Mouse (Mus musculus): ENCODE results near the gene Tmem189.

The Tmem189 gene

DNA sequence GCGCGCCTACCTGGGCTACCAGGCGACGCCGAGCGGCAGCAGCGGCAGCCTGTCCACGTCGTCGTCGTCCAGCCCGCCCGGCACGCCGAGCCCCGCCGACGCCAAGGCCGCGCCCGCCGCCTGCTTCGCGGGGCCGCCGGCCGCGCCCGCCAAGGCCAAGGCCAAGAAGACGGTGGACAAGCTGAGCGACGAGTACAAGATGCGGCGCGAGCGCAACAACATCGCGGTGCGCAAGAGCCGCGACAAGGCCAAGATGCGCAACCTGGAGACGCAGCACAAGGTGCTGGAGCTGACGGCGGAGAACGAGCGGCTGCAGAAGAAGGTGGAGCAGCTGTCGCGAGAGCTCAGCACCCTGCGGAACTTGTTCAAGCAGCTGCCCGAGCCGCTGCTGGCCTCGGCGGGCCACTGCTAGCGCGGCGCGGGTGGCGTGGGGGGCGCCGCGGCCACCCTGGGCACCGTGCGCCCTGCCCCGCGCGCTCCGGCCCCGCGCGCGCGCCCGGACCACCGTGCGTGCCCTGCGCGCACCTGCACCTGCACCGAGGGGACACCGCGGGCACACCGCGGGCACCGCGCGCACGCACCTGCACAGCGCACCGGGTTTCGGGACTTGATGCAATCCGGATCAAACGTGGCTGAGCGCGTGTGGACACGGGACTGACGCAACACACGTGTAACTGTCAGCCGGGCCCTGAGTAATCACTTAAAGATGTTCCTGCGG, at the start of gene Tmem189:
Gene Tmem189, minus strand, starts transcription at position 322 of the 718 bp plus-strand sequence.
- DNase-seq = peak; percentile 76

DNA sequence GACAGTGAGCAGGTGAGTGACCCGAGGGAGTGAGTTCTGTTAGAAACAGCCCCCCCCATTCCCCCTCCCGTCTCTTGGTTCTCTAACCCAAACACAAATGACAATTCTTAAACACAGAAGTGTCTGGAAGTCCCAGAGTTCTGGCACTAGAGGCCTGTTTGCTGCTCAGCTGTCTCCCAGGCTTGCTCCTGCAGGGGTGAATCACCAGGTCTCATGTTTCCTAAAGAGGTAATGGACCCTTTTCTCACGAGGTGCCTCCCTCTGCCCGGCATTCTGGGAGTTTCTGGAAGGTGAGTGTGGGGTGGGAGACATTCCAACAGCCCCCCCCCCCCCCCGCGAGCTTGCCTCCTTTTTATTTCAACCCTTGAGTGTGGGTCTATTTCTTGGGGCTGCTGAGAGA, 49.4 kb upstream of the Tmem189 start:
- DNase-seq = no peak

DNA sequence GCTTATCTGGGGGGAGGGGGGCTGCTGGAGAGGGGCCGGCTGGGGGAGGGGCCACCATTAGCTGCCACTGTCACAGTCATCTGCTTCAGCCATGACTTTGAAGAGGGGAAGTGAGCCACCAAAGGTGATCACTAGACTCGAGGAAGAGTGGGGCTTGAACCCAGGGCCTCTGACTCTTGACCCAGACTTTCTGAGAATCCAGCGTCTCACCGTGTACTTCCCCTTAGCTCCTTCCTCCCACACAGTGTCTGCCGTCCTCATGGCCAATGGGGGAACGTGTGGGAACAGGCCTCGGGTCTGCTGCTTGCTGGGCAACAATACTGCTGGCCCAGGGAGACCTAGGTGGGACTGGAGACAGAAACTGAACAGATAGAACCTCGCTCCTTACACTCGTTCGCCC, 45.2 kb upstream of the Tmem189 start:
- no peak for DNase-seq

DNA sequence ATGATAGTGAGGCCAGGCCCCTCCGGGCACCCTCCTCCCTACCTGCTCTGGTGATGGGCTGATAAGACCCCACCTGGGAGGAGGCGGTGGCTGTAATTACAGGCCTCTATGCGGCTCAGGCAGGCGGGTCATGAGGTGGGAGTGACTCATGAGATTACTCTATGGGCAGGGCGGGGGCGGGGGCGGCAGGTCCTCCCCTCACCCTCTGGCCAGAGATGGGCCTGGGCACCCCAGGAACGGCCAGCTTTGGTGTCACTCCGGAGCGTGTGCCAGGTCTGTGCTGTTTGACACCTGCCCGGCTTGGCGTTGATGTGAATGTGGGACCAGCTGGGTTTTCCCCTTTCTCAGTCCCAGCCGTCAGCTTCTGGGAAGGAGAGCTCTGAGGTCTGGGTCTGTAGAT, 41.5 kb upstream of the Tmem189 start:
- DNase-seq = no peak

DNA sequence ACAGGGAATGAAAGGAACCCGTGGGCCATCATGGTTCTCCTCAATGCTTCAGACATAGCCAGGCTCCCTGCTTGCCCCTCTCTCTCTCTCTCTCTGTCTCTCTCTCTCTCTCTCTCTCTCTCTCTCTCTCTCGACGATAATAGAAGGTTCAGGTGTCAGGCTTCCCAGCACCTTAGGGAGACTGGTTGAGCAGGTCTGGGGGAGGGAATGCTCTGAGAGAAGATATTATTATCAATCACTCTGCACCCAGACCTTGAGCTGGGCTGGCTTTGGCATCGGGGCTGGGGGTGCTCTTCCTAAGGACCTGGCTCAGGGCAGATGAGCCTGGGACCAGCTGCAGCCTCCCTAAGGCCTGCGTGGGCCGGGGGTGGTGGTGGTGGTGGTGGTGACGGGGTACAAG, 40.4 kb upstream of the Tmem189 start:
- no peak for DNase-seq

DNA sequence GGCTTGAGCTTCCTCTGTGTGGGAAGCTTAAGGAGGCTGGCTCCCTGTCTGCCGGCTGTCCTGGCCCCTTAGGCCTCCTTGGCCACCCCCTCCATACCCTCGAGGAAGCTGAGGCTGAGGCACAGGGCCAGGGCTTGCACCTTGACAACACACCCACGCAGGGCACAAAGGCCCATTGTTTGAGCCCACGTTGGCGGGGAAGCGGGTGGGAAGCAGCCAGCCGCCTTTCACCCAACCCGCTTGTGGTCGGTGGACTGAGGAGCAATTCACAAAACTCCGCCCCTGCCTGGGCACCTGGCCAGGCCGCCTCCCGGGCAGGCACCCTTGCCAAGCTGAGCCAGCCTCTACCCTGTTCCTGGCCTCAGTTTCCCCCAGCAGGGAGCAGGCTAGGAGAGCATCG, 37.5 kb upstream of the Tmem189 start:
- DNase-seq = no peak

DNA sequence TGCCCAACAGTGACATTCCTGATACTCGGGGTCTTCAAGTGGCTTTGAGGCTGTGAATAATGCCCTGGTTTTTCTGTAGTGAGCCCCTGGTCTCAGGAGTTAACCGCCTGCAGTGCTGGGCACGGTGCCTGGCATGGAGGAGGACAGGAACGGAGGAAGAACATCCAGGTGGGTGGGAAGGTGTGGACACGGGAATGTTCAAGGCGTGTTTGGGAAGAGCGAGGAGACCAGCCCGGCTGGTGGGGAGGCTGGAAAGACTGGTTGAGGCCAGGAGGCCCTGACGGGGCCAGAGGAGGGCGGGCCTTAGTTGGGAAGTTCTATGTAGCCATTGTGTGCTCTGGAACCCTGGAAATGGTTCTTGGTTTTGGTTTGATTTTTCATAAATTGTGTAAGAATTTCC, 36.3 kb upstream of the Tmem189 start:
- no peak for DNase-seq

DNA sequence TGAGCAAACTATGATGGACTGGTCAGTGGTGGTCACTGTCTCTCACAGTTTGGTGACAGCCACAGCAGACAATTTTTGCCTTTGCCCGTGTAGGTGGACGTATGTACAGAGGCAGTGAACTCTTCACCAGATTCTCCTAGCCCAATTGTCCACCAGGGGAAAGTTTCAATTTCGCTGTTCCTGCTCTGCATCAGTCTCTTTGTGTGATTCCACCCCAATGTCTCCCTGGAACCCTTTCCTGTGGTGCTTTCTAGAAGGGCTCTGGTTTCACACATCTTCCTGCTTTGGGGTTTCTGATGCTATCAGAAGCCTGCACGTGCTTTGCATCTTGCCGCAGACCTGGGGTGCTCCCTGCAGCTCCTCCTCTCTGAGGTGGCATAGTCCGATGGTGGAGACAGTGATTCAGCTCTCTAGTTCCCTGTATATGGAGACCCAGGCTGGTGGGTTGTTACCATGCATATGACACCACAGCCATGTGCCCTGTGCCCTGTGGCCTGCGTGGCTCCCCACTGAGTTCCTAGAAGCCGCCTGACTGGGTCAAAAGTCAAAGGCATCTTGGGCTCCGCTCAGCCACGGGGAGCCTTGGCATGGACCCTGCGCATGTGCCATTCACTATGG, 34.1 kb upstream of the Tmem189 start:
- peak; percentile 47 for DNase-seq

DNA sequence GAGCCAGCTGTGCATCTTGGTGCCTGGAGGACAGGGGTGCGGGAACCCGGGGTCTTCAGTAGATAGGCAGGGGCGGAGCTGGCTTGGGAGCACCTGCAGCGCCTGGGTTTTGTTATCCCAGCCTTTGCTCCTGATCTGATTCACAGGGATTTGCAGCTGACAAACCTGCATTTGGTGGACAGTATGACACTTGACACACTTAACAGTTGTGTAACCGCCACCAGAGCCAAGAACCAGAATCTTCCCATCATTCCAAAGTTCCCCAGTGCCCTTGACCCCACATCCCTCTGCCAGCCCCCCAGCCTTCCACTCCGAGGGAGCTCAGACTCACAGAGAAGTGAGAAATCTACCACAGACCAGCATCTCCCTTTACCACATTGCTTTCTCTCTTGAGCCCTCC, 32.9 kb upstream of the Tmem189 start:
- no peak for DNase-seq

DNA sequence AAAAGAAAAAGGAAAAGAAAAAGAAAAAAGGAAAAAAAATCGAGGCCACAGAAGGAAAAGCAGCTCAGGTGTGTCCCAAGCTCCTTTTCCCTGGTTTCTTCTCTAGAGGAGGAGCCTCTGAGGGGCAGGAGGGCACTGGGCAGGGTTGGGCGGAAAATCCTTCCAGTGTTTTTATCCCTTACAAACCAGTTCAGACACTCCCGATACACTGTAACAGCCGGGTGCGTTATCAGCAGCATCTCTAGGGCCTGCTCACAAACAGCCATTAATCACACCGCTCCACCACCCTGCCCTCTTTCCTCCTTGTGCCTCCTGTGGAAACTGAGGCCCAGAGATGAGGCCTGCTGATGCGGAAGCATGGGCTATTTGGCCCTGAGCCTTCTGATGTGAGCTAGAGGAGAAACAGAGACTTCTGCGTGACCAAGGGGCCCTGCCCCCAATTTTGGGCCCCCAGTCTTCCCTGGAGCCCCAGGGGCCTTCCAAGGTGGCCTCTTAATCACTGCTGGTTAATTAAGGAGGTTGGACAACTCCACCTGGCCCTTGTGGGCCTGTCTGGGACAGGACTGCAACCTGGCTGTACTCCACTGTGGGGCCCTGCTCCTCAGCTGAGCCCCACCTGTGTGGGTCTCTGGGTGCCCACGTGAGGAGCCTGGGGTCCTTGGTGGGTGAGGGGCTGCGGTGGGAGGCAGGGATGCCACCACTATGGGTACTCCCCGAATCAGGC, 31.7 kb upstream of the Tmem189 start:
- DNase-seq = no peak

DNA sequence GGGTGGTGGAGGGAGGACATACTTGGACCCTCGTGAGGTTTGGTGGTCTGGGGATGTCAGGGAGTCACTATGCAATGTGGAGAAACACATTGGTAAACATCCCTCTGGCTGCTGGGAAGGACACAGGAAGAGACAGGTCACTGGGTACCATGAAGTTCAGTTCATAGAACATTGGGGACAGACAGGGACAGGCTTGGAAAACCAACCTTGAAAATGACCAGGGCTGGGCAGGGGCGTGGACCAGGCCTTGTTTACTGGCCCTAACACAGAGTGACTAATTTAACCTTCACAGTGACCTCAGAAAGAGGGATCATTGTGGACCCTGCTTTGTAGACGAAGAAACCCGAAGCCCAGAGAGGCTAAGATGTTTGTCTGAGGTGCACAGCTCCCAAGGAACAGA, 29.9 kb upstream of the Tmem189 start:
- DNase-seq = no peak

DNA sequence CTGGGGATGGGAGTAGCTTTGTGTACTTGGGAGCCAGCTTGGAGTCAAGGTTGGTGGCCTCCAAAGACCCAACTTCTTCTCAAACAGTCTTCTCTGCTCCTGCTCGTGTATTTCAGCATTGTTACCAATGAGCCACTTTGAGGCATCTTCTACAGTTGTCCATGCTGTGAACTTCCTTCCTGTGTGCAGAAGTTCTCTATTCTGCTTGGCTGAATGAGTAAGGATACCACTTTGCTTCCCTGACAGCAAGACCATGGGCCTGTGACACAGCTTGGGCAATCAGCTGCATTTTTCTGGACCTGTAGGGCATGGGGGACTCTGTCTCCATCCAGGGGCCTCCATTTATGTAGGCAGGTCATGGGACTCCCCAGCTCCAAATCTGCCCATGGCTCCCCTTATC, 27.6 kb upstream of the Tmem189 start:
- no peak for DNase-seq

DNA sequence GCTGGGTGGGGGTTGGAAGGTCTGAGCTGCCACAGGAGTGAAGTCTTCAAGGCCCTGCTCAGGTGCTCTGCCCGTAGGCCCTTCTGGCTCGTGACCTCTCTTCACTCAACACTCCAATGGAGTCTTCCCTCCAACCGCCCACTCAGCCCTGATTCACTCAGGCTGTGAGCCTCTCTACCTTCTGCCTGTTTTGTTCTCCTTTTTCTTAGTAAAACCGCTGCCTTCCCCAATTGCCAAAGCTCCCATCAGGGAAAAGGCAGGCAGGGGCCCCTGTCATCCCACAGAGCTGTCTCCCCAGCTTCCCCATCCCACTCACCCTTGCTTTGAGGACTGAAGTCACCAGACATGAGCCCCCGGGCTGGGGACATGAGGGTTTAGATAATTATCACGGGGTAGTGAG, 25.4 kb upstream of the Tmem189 start:
- no peak for DNase-seq

DNA sequence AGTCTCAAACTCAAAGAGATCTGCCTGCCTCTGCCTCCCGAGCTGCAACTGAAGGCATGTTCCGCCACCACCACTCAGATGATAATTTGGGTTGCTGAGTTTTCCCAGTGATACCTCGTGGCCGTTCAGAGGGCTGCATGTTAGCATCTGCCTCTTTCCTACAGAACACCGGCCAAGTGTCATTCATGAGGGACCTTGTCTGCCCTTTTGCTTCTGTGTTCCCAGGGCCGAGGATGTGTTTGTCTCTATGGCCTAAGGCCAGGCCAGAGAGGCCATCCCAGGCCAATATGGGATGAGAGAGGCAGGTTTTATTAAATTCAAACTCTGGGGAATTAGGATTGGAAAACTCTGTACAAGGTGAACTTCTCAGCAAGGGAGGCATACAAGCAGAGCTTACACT, 24.7 kb upstream of the Tmem189 start:
- no peak for DNase-seq

DNA sequence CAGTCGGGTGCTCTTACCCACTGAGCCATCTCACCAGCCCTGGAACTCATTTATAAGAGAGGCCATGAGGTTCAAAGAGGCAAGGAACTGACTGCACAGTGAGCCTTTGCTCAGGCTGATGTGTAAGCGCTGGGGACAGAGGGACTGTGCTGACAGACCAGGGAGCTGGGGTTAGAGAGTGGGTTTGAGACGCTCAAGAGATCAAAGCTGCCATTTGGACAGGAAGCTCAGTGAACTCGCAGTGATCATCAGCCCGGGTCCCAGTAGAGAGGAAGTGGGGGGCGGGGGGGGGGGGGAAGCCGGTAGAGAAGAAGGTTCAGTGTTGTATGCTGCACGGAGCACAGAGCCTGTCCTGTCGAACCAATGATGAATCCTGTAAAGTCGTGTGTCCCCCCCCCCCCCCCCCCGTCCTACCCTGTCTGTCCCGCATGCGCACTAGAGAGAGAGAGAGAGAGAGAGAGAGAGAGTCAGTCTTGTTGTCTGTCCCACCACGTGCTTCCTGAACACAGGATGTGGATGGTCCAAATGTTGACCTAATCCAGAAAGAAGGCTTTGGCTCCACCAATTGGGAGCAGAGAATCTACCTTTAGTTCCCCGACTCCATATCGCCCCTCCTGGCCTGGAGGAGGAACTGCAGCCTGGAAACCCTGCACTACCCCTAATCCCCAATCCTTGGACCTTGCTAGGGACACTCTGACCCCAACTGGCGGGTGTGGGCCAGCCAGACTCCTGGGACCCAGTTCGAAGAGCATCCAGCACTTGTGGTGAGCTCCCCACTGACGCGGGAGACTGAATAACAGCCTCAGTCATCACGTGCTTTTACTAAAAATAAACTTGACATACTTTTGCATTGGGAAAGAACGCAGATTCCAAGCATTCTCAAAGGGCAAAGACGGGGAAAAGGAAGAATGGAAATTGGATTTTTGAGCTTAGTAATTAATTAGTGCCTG, 23.5 kb upstream of the Tmem189 start:
- peak; percentile 50 for DNase-seq

DNA sequence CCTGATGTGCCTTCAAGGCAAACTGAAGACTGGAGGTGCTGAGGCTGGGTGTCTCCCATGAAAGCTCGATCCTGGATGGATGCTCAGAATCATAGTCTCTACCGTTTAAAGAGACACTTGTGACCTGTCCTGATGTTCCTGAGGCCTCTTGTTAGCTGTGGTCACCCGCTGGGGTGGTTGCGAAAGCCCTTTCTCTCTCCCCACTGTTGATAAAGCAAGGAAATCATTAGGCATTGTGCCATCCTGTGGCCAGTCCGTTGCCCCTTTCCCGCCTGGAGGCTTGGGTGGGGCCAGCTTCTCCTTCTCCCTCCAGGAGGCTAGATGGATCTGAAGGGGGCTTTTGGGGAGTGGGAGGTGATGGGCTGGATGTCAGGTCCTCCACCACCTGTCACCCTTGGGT, 21.0 kb upstream of the Tmem189 start:
- DNase-seq = no peak

DNA sequence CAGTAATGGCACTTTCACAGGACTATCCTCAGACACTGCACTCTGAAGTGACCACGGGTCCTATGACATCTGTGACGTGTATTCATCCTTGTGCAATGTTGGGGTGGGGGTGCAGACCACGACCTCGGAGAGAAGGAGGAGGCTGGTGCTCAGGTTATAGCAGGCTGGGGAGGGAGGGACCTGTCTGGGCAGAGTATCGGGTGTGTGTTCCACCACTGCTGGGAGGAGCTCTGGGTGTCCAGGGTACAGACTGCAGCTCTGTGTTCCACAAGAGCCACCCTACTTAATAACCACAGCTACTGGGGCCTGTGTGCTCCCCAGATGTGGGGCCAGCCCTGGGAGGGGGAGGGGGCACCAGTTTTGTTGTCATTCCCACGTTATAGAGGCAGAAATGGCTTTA, 20.3 kb upstream of the Tmem189 start:
- no peak for DNase-seq

DNA sequence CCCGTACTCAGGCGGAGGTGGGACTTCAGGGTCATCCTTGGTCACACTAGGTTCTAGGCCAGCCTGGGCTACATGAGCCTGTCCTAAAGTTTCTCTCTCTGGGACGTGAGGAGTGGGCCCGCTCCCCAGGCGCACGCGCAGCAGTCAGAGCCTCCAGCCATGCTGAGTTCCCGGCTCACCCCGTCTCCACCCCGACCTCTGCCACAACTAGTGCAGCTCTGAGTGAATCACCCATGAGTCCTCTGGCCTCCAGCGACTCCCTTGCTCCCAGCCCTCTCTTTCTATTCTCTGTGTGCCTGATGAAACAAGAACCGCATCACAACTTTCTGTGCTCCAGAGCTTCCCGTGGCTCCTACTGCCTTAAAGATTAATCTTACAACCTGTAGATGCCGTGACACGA, 18.8 kb upstream of the Tmem189 start:
- no peak for DNase-seq

DNA sequence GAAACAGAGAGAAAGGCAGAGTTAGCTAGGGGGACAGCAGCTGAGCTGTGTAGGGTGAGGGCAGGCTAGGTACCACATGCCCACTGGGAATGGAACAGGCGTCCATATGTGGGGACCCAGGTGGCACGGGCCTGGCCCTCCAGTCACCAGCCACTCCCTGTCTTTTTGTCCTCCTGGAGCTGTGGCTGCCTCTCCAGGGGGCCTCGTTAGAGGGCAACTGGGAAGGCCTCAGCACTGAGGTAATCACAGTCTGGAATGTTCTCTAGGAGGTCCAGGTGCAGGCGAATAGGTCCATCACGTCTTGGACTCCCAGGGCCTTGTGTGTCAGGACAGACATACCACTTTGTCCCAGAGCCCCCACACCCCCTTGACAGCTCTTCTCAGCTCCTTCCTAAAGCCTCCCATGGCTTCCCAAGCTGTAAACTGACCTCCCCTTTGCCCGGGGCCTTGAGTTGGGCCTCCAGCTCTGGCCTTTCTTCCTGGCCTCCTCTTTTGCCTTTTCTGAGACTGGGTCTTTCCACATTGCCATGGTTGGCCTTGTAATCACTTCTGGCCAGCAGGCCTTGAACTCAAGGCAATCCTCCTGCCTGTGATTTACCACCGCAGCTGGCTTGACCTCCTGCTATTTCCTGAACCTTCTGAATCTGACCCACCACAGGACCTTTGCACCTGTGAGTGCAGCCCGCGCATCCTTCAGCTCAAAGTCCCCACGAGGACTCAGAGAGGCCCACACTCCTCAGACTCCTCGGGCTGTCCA, 16.7 kb upstream of the Tmem189 start:
- DNase-seq = no peak

DNA sequence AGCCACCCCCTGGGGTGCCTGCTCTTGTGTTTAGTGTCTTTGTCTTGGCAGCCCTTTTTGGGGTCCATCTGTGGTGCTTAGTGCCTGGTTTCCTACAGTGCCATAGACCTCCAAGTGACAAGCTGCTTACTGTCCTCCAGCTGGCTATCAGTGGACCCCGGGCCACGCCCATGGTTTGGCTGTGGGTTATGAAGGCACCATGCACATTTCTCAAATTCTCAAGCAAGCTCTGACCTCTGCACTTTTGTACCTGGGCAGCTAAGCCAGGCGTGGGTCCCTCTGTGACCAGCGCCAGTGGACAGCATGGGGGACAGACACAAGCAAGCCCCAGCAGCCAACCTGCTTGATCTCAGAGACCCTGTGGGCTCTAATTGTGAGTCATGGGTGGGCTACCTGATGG, 14.8 kb upstream of the Tmem189 start:
- DNase-seq = no peak

DNA sequence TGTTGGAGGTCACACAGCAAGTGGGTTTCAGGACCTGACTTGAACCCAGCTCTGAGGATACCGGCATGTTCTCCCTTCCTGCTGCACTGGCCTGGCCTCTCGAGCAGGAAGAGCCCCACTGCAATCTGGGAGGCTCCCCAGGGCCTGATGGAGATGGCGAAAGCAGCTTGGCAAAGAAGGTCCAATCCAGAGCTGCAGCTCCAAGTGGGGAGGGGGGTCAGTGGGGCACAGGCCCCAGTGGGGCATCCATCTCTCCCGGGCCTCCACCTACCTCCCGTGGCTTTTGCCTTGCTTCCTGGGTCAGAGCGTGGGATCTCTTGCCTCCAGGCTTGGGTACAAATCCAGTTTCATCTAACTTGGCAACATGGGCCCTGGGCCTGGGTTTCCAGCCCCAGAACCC, 12.5 kb upstream of the Tmem189 start:
- no peak for DNase-seq

DNA sequence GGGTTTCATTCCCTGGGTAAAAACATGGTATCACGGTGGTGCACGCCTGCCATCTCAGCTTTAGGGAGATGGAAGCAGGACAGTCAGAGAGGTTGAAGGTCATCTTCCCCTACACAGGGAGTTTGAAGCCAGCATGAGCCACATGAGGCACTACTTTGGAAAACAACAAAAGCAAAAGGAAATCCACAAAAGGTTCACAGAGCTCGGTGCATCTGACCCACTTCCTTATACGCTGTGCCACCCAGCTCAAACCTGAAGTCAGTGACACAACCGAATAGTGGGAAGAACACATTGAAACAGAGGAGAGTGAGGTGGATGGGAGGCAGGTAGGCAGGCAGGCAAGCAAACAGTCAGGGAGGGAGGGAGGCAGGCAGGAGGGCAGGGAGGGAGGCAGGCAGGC, 11.8 kb upstream of the Tmem189 start:
- DNase-seq = no peak

Data from thymus, postnatal 4 days (tissue).